Mouse (Mus musculus): ENCODE results near the gene Hbq1a.
"Not testable (repeated sequence)": the region's sequence is repeated elsewhere in the genome, so short reads cannot be mapped to it uniquely, and the experiment has no call there.

GRCm38 (mm10) chr11:32283091-32283777 lies 16.6 kb upstream of the Hbq1a start, which contains the start of gene Hba-a1:
- not testable (repeated sequence) for TF ChIP-seq CTCF (IDR thresholded peaks at IDR 0.05; ENCODE audit: borderline replicate concordance, insufficient read depth, low read depth, low read length); POLR2A (IDR thresholded peaks at IDR 0.05; ENCODE audit: borderline replicate concordance, insufficient read depth, low read length)

Data from cerebellum, adult 2 months (tissue).